Mouse (Mus musculus) intestine, embryonic 15.5 days (tissue): ENCODE data around the gene Gm20479. TPM values are rescaled to one million over a fixed set of nuclear protein-coding genes. Genes with fewer than 3 reads are reported as not detected.

Experiments
- ATAC-seq: fragments of 200-750 bp; cut with Nextera tagmentation; 2 replicates; pipeline ENCODE4 v1.8.0; 2017; ENCODE audit warnings: moderate TSS enrichment, moderate library complexity
- H3K27ac ChIP-seq: fragments of 300-500 bp; sonication (generic); 2 replicates; pipeline ENCODE4 v1.5.1; 2015; ENCODE audit warnings: mild to moderate bottlenecking, inconsistent platforms
- H3K27me3 ChIP-seq: fragments of 300-500 bp; sonication (generic); replicated peaks from 2 replicates; pipeline ENCODE4 v1.6.1; 2015; ENCODE audit warnings: inconsistent platforms
- H3K36me3 ChIP-seq: fragments of 300-500 bp; sonication (generic); 2 replicates; pipeline ENCODE4 v1.6.1; 2015; ENCODE audit warnings: inconsistent platforms
- H3K4me1 ChIP-seq: fragments of 300-500 bp; sonication (generic); replicated peaks from 2 replicates; pipeline ENCODE4 v1.6.1; 2015; ENCODE audit warnings: inconsistent platforms
- H3K4me2 ChIP-seq: fragments of 300-500 bp; sonication (generic); replicated peaks from 2 replicates; pipeline ENCODE4 v1.6.1; 2015; ENCODE audit warnings: mild to moderate bottlenecking, inconsistent platforms
- H3K4me3 ChIP-seq: fragments of 300-500 bp; sonication (generic); replicated peaks from 2 replicates; pipeline ENCODE4 v1.5.1; 2015; ENCODE audit warnings: inconsistent platforms
- H3K9ac ChIP-seq: fragments of 300-500 bp; sonication (generic); 2 replicates; pipeline ENCODE4 v1.6.1; 2015; ENCODE audit warnings: inconsistent platforms
- H3K9me3 ChIP-seq: fragments of 300-500 bp; sonication (generic); 2 replicates; pipeline ENCODE4 v1.6.1; 2016; ENCODE audit warnings: inconsistent platforms
- WGBS: fragments of 180-500 bp; shearing (Covaris S2); methylation state at CpG from one replicate; pipeline ENCODE4 v1.1.7; 2015; 5-methylcytosine and 5-hydroxymethylcytosine counted together
- polyA plus RNA-seq: library from polyadenylated mRNA; unstranded; fragments of >200 nt; fragmentation: Nextera tagmentation; extraction: Ambion mirVana; gene quantifications from 2 replicates; pipeline ENCODE4 v1.2.1, GENCODE M21; 2015

Gene Gm20479
- polyA plus RNA-seq, 1 experiment from 2014 or later, result 1.8 TPM

DNA sequence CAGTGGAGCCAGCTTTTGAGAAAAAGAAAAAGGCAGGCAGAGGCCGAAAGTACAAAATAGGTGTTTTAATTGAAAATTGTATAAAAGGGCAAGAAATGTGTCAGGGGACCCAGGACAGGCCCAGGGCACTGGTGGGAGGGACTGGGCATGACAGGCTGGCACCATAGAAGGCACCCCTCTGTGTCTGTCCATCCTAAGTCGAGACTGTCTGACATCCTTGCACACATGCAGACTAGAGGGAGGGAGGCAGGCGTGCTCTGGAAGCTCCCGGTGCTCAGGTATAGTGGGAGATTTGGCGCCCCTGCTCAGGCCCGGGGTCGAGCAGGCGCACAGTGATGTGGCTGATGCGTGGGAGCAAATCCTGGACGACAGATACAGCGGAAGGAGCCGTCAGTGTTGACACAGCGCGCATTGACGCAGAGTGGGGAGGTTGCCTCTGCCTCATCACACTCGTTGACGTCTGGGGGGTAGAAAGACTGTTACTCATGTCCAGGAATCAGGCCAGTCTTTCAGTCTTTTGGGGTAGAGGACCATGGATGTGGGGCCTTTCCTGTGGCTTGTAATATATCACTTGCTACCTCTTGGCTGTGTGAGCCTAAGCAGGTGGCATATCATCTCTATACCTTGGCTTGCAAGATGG is 52.0 kb downstream of the Gm20479 start:
- Histone ChIP-seq H3K4me1 (peaks cover 7% of the 10 kb centered on the region; the same call in 1 of the 2 replicates), H3K27ac (no peak overlapping the region), H3K9me3 (no peaks in the 10 kb centered on the region), H3K36me3 (0 out of 2 replicates have a peak, but pooled peaks cover 3% of the 10 kb centered on the region), H3K9ac (no peak overlapping the region), H3K4me2 (no peak overlapping the region), H3K27me3 (no peaks in the 10 kb centered on the region), H3K4me3 (no peak overlapping the region)
- WGBS, result 83% methylated on average over 17 of the region's 17 CpGs
- ATAC-seq, result no peak

Other genes starting within 250 kb of the Gm20479 start
- gene Cyp2f2, start 237.5 kb downstream of the Gm20479 start, polyA plus RNA-seq, result 0.09 and 0.13 TPM in 2 replicates
- 0.09 and 0.16 TPM in 2 replicates for gene Cyp2t4, start 203.7 kb downstream of the Gm20479 start, polyA plus RNA-seq
- gene Egln2, start 190.6 kb downstream of the Gm20479 start, polyA plus RNA-seq, result 68.1 and 73.0 TPM in 2 replicates
- 65.4 and 66.3 TPM in 2 replicates for gene Rab4b, start 178.5 kb downstream of the Gm20479 start, polyA plus RNA-seq
- gene Gm21983, start 176.3 kb downstream of the Gm20479 start, polyA plus RNA-seq, result not detected in 2 replicates
- 6.4 and 9.4 TPM in 2 replicates for gene Mia, start 176.3 kb downstream of the Gm20479 start, polyA plus RNA-seq
- gene BC024978, start 161.6 kb downstream of the Gm20479 start, polyA plus RNA-seq, result 3.0 and 3.2 TPM in 2 replicates
- 223 and 249 TPM in 2 replicates for gene Snrpa, start 161.1 kb downstream of the Gm20479 start, polyA plus RNA-seq
- 8.8 and 9.4 TPM in 2 replicates for gene Itpkc, start 128.8 kb downstream of the Gm20479 start, polyA plus RNA-seq
- 21.3 and 21.4 TPM in 2 replicates for gene Coq8b, start 124.4 kb downstream of the Gm20479 start, polyA plus RNA-seq
- gene Numbl, start 99.0 kb downstream of the Gm20479 start, polyA plus RNA-seq, result 16.2 and 16.5 TPM in 2 replicates
- 75.9 and 92.8 TPM in 2 replicates for gene Ltbp4, start 19.7 kb downstream of the Gm20479 start, polyA plus RNA-seq
- 35.0 and 35.5 TPM in 2 replicates for gene Shkbp1, start 1.4 kb downstream of the Gm20479 start, polyA plus RNA-seq
- gene Sptbn4, start 90.3 kb upstream of the Gm20479 start, polyA plus RNA-seq, result 0.33 and 0.38 TPM in 2 replicates
- 60.4 and 77.5 TPM in 2 replicates for gene Blvrb, start 90.6 kb upstream of the Gm20479 start, polyA plus RNA-seq
- 25.7 and 27.0 TPM in 2 replicates for gene Sertad3, start 116.3 kb upstream of the Gm20479 start, polyA plus RNA-seq
- 36.0 and 39.0 TPM in 2 replicates for gene Sertad1, start 129.5 kb upstream of the Gm20479 start, polyA plus RNA-seq
- gene Prx, start 141.9 kb upstream of the Gm20479 start, polyA plus RNA-seq, result 2.7 and 3.2 TPM in 2 replicates
- 0.35 and 0.54 TPM in 2 replicates for gene Hipk4, start 165.8 kb upstream of the Gm20479 start, polyA plus RNA-seq
- gene Pld3, start 195.8 kb upstream of the Gm20479 start, polyA plus RNA-seq, result 64.5 and 65.0 TPM in 2 replicates
- 21.7 and 24.1 TPM in 2 replicates for gene 2310022A10Rik, start 195.8 kb upstream of the Gm20479 start, polyA plus RNA-seq
- gene Akt2, start 234.1 kb upstream of the Gm20479 start, polyA plus RNA-seq, result 68.4 and 71.1 TPM in 2 replicates